Mouse (Mus musculus): ENCODE measurements around the gene Igfbp2.

GRCm38 (mm10) chr1:72813089-72813638 lies 11.1 kb upstream of the Igfbp2 start:
- no peak for TF ChIP-seq MAFK (IDR thresholded peaks at IDR 0.05; ENCODE audit: insufficient read depth, low read depth, low read length)
- no peak for TF ChIP-seq ZC3H11A (IDR thresholded peaks at IDR 0.05; ENCODE audit: borderline replicate concordance, low read depth, low read length)
- TF ChIP-seq HCFC1 (IDR thresholded peaks at IDR 0.05; ENCODE audit: borderline replicate concordance, insufficient read depth, low read length), result no peak
- TF ChIP-seq ZNF384 (IDR thresholded peaks at IDR 0.05; ENCODE audit: low read depth, low read length), result no peak
- TF ChIP-seq CHD2 (IDR thresholded peaks at IDR 0.05; ENCODE audit: low read depth, low read length), result no peak
